Mouse (Mus musculus) frontal cortex, adult 2 months (tissue): Measurements from ENCODE around the gene Ngf. TPM values are rescaled to one million over a fixed set of nuclear protein-coding genes. Genes with fewer than 3 reads are reported as not detected.
A peak's percentile ranks its signal among the peaks of the same experiment; 100 is the strongest.

Source experiments
- DNase-seq, 2 experiments: peaks; one replicate each; pipeline ENCODE4 v3.0.0; 2022; ENCODE audit warnings: low spot score in 1 of 2; ENCODE audit errors: extremely low spot score in 1 of 2
- polyA plus RNA-seq: library from polyadenylated mRNA; depleted of rRNA; stranded (reverse); fragments of >200 nt; gene quantifications from 2 replicates; pipeline ENCODE4 v1.2.3, GENCODE M21; 2012; rRNA removed

Gene Ngf
- 8.6 and 11.0 TPM in 2 replicates for polyA plus RNA-seq

GRCm38 (mm10) chr3:102469713-102470448 lies at the start of gene Ngf:
Ngf (plus strand) TSS chr3:102469919.
- peak in 1 of 2 experiments; percentile 24 for DNase-seq

- no peak for DNase-seq
Measured at GRCm38 (mm10) chr3:102445567-102445966, 24.2 kb upstream of the Ngf start.

DNA sequence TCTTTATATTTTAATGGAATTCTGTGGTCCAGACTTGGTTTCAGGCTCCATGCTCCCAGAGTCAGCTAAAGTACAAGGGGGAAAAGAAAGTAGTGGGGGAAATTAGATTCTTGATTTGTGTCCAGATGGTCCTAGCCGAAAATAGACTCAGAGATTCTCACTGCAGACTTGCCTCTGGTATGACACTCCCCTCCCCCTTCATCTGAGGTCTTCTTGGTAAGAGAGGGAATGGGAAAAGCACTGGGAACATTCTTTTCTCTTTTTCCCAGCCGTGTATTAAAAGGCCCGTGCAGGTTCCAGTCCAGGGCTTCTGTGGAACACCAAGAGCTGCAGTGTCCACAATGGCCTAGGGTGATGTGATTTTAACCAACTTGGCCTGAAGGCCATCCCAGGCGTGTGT lies 23.0 kb upstream of the Ngf start:
- no peak for DNase-seq

- DNase-seq = no peak
Measured at GRCm38 (mm10) chr3:102454566-102454965, 15.2 kb upstream of the Ngf start.

GRCm38 (mm10) chr3:102460528-102460927 lies 9.2 kb upstream of the Ngf start:
- no peak for DNase-seq

DNA sequence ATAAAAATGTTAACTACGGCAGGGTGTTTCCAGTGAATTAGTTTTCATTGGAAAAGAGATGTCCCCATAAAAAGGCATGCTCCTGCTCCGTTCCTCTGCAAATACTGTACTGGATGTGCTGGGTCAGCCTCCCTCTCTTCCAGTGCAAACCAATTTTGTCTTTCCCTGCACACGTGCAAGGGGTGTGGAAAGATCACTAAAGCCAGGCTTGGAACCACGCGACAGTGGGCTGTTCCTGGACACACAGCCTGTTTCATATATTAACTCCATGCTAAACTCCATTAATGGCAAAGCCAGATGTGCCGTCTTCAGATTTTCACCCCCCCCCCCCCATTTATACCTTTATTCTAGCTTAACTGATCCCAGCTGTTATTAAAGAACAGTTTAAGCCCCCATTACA lies 8.7 kb upstream of the Ngf start:
- no peak for DNase-seq

GRCm38 (mm10) chr3:102462703-102463336 lies 6.9 kb upstream of the Ngf start:
- no peak for DNase-seq

GRCm38 (mm10) chr3:102463339-102463738 lies 6.4 kb upstream of the Ngf start:
- DNase-seq = no peak

- DNase-seq = peak in 1 of 2 experiments; percentile 80
Measured at GRCm38 (mm10) chr3:102466587-102466986, 3.1 kb upstream of the Ngf start.

GRCm38 (mm10) chr3:102467121-102467520 lies 2.6 kb upstream of the Ngf start:
- DNase-seq = no peak

GRCm38 (mm10) chr3:102471251-102471650 lies 1.5 kb downstream of the Ngf start:
- no peak for DNase-seq

DNA sequence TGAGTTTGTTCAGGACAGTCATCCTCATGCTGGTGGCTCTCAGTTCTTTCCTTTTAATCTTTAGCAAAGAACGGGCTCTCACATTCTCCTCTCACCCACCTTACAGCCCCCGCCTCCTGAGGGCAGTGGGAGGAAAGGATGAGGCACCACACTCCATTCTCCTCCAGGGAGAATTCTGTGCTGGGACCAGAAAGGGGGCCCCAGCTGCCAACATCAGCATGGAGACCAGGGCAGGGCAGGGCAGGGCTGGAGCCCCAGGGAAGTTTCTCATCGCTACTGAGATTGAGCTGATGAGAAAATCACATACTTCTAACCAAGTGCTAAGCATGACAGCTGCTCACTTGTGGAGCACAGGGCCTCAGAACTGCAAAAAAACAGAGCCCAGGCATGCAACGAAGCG lies 2.1 kb downstream of the Ngf start:
- DNase-seq = no peak

- no peak for DNase-seq
Measured at GRCm38 (mm10) chr3:102474275-102475155, 4.8 kb downstream of the Ngf start.

- DNase-seq = no peak
Measured at GRCm38 (mm10) chr3:102477917-102478694, 8.4 kb downstream of the Ngf start.

DNA sequence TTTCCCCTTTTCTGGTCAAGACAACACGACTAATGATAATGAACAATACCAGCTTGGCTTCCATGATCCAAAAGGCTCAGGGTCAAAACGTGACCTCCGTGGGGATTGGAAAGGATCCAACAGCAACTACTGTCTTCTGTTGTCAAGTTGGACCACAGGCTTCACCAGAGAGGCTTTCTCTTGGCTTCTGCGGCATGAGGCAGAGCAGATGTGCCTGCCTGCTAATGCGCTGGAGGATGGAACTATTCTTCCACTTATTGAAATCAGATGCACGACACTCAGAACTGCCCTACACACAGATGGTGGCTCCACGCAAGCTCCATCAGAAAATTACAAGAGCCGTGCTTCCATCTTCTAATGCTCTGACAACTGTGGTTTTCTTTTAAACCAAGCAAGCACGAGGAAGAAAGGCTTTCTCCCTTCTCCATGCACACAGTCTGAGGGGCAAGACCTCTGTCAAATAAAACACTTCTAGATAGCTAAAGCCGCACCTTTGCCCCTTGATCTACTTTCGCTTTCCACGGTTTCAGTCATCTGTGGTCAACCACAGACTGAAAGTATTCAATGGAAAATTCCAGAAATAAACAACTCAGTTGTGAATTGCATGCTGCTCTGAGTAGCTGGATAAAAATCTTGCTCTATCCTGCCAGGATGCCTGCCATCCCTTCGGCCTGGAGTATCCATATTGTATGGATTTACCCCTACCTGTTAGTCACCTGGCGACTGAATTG lies 20.8 kb downstream of the Ngf start:
- peak in 1 of 2 experiments; percentile 14 for DNase-seq

GRCm38 (mm10) chr3:102498113-102498512 lies 28.4 kb downstream of the Ngf start:
- DNase-seq = no peak

- DNase-seq = no peak
Measured at GRCm38 (mm10) chr3:102498931-102499330, 29.2 kb downstream of the Ngf start.

- DNase-seq = no peak
Measured at GRCm38 (mm10) chr3:102500031-102500430, 30.3 kb downstream of the Ngf start.

DNA sequence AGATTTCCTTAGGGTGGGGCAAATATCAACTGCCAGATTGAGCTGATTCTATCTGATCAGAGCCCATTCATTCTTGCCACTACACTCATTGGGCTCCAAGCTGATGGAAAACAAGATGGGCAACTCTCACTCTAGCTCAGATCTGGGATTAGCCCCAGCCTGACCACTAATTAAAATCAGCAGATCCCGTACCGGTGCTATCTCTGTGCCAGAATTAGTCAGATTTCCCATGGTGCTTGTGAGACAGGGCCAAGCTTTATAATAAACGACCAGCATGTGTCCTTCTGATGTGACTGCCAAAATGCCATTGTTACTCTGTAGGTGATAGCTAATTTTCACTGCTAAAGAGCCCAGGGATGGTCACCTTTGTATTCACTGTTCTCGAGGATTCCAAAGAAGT lies 31.5 kb downstream of the Ngf start:
- no peak for DNase-seq

DNA sequence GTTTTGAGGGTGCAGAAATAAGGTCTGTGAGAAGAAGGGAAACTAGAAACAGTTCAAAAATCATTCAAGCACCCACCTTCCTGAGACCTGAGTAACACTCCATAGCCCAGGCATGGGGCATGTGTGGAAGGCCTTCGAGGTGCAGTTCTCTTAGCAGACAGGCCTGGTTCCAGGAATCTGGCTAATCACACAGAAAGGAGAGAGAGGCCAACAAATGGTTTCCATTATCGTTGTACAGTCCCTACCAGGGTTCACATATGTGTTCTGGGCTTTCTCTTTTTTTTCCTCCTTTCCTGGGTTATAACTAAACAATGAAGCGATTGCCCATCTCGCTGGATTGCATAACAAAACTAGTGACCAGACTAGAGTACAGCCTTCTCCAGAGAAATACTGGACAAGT lies 35.4 kb downstream of the Ngf start:
- no peak for DNase-seq
